Mouse (Mus musculus): ENCODE results near the gene Gm12887. TPM values are rescaled to one million over a fixed set of nuclear protein-coding genes. Genes with fewer than 3 reads are reported as not detected.

Gene Gm12887
- not detected in 2 replicates for polyA plus RNA-seq (2016; fragmentation: Nextera tagmentation; extraction: Ambion mirVana)

GRCm38 (mm10) chr4:121622003-121622402 is at the start of gene Gm12887:
Gene Gm12887 (minus strand): TSS chr4:121622103.
- ATAC-seq (ENCODE audit: low FRiP score), result no peak
- Histone ChIP-seq H3K27ac (no peak within 1 kb of the TSS), H3K36me3 (no peaks in the 10 kb centered on the region), H3K4me2 (replicated peaks) (no peak within 1 kb of the TSS), H3K9me3 (replicated peaks) (peaks cover 70% of the 10 kb centered on the region), H3K4me1 (no peaks in the 10 kb centered on the region), H3K4me3 (no peak within 1 kb of the TSS), H3K9ac (no peak within 1 kb of the TSS), H3K27me3 (no peaks in the 10 kb centered on the region)
- 55% methylated on average over 2 of the region's 2 CpGs for WGBS

GRCm38 (mm10) chr4:121657040-121657439 is 35.1 kb upstream of the Gm12887 start:
- Histone ChIP-seq H3K27ac (no peak overlapping the region), H3K36me3 (no peaks in the 10 kb centered on the region), H3K27me3 (no peaks in the 10 kb centered on the region), H3K9ac (no peak overlapping the region), H3K4me1 (no peaks in the 10 kb centered on the region), H3K4me2 (replicated peaks) (no peak overlapping the region), H3K9me3 (replicated peaks) (peaks cover 33% of the 10 kb centered on the region), H3K4me3 (no peak overlapping the region)
- 71% methylated on average over 1 of the region's 1 CpGs for WGBS
- no peak for ATAC-seq (ENCODE audit: low FRiP score)

Other genes with a start within 250 kb of the Gm12887 start
- not detected in 2 replicates for gene Gm12886, start 199.0 kb downstream of the Gm12887 start, polyA plus RNA-seq (2016; fragmentation: Nextera tagmentation; extraction: Ambion mirVana)

Data from hindbrain, embryonic 12.5 days (tissue).